Mouse (Mus musculus): ENCODE data around the gene Gmnn. TPM values are rescaled to one million over a fixed set of nuclear protein-coding genes. Genes with fewer than 3 reads are reported as not detected.
"Not testable (repeated sequence)": the region's sequence is repeated elsewhere in the genome, so short reads cannot be mapped to it uniquely, and the experiment has no call there.

Gene Gmnn
- polyA plus RNA-seq, 1 experiment from 2014 or later: 135 TPM

- no peaks in the 10 kb centered on the region for H3K27me3 ChIP-seq (ENCODE audit: insufficient read depth, low read length)
- H3K36me3 ChIP-seq (ENCODE audit: insufficient read depth): no peaks in the 10 kb centered on the region
- H3K4me1 ChIP-seq (ENCODE audit: insufficient read depth): no peaks in the 10 kb centered on the region
- H3K9ac ChIP-seq: no peak overlapping the region
- ATAC-seq (ENCODE audit: insufficient read depth) (no peak), DNase-seq (peak; percentile 59)
- no peaks in the 10 kb centered on the region for H3K9me3 ChIP-seq (ENCODE audit: low read depth, low read length)
- H3K4me3 ChIP-seq (ENCODE audit: low read depth, low read length): no peak overlapping the region
- no peak for TF ChIP-seq CTCF (IDR thresholded peaks at IDR 0.05; ENCODE audit: low read depth)
- WGBS: 58% methylated on average over 5 of the region's 5 CpGs
- H3K4me2 ChIP-seq: no peak overlapping the region
- no peak overlapping the region for H3K27ac ChIP-seq (ENCODE audit: low read depth)
Measured at GRCm38 (mm10) chr13:24781916-24782315, 20.2 kb upstream of the Gmnn start.

DNA sequence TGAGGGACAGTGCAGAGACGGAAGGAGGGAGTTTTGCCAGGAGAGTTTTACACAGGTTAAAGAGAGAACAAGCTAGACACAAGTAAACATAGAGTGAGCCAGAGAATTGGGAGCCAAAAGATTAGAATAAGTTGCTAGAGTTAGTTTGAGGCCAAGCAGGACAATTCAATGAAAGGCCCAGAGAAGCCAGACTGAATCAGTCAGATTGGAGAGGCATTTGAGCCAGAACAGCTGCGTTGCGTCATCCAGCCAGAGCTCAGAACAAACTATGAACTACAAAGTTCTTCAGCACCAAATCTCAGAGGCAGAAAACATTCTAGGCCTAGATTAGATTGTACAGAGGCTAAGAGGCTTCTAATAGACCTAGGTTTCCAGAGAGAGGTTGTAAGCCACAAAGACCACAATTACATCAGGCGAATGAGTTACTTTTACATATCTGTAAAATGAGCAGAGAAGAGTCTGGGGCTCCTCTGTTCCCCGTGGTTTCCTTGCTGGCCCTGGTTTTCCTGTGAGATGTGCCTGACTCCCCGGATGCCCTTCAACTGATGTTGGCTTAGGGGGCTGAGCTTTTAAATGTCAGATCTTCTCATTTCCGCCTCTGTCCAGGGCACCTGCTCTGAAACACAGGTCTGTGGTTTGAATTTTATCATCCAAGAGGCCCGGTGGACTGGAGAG is 17.1 kb upstream of the Gmnn start:
- H3K27ac ChIP-seq (ENCODE audit: low read depth): no peak overlapping the region
- peak; percentile 38 for DNase-seq
- no peaks in the 10 kb centered on the region for H3K36me3 ChIP-seq (ENCODE audit: insufficient read depth)
- H3K9me3 ChIP-seq (ENCODE audit: low read depth, low read length): no peaks in the 10 kb centered on the region
- no peak overlapping the region for H3K4me2 ChIP-seq
- no peak overlapping the region for H3K4me3 ChIP-seq (ENCODE audit: low read depth, low read length)
- WGBS: 76% methylated on average over 8 of the region's 8 CpGs
- no peaks in the 10 kb centered on the region for H3K4me1 ChIP-seq (ENCODE audit: insufficient read depth)
- H3K27me3 ChIP-seq (ENCODE audit: insufficient read depth, low read length): no peaks in the 10 kb centered on the region
- no peak for ATAC-seq (ENCODE audit: insufficient read depth)
- TF ChIP-seq CTCF (IDR thresholded peaks at IDR 0.05; ENCODE audit: low read depth): no peak
- no peak overlapping the region for H3K9ac ChIP-seq

- no peak for TF ChIP-seq CTCF (IDR thresholded peaks at IDR 0.05; ENCODE audit: low read depth)
- Histone ChIP-seq H3K9me3 (ENCODE audit: low read depth, low read length) (no peaks in the 10 kb centered on the region), H3K27ac (ENCODE audit: low read depth) (no peak overlapping the region), H3K36me3 (ENCODE audit: insufficient read depth) (no peaks in the 10 kb centered on the region), H3K4me3 (ENCODE audit: low read depth, low read length) (no peak overlapping the region), H3K4me2 (no peak overlapping the region), H3K27me3 (ENCODE audit: insufficient read depth, low read length) (no peaks in the 10 kb centered on the region), H3K4me1 (ENCODE audit: insufficient read depth) (no peaks in the 10 kb centered on the region), H3K9ac (no peak overlapping the region)
- DNase-seq (no peak), ATAC-seq (ENCODE audit: insufficient read depth) (no peak)
- WGBS: 68% methylated on average over 2 of the region's 2 CpGs
Measured at GRCm38 (mm10) chr13:24778026-24778425, 16.3 kb upstream of the Gmnn start.

DNA sequence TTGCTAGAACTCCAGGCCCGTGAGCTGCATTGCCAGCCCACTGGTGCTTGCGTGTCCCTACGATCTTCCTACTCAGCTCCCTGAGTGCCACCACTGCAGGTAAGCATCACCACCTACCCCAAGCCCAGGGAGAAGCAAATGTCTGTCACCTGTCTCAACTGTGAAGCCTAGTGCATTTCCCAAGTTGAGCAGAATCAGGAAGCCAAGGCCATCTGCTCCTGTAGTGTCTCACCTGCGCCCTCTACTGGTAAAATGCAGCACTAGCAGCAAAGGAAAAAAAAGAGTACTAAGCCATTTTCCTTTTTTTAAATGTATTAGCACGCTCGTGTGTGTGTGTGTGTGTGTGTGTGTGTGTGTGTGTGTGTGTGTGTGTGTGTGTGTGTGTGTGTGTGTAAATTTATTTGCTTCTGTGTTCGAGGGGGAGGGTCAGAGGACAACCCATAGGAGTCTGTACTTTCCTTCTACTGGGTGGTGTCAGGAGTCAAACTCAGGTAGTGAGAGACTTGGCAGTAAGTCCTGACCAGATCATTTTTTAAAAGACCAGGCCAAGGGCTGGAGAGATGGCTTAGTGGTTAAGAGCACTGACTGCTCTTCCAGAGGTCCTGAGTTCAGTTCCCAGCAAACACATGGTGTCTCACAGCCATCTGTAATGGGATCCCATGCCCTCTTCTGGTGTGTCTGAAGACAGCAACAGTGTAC is 14.6 kb upstream of the Gmnn start:
- H3K27me3 ChIP-seq (ENCODE audit: insufficient read depth, low read length): no peaks in the 10 kb centered on the region
- no peaks in the 10 kb centered on the region for H3K4me1 ChIP-seq (ENCODE audit: insufficient read depth)
- H3K27ac ChIP-seq (ENCODE audit: low read depth): no peak overlapping the region
- DNase-seq: peak; percentile 87
- no peak overlapping the region for H3K4me3 ChIP-seq (ENCODE audit: low read depth, low read length)
- TF ChIP-seq CTCF (IDR thresholded peaks at IDR 0.05; ENCODE audit: low read depth): peak; percentile 89
- WGBS: 45% methylated on average over 7 of the region's 7 CpGs
- no peak overlapping the region for H3K4me2 ChIP-seq
- no peaks in the 10 kb centered on the region for H3K9me3 ChIP-seq (ENCODE audit: low read depth, low read length)
- no peaks in the 10 kb centered on the region for H3K36me3 ChIP-seq (ENCODE audit: insufficient read depth)
- H3K9ac ChIP-seq: no peak overlapping the region
- ATAC-seq (ENCODE audit: insufficient read depth): no peak; the same call in 1 of the 2 replicates

DNA sequence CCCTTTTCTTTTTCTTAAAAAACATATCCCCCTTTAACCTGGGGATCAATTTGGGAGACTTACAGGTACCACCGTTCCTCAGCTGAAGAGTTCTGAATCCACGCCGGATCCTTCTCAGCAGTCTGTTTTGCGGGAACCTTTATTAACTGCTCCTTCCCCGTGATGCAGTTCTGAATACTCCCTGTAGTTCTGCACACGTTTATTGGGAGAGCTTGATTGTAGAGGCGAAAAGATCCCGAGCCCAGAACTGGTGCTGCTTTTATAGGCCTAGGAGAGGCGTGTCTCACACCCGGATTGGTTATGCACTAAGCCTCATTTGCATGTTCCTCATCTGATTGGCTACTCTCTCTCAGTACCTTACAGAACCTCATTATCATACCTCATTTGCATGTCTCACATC is 9.8 kb upstream of the Gmnn start:
- not testable (repeated sequence) for H3K4me1 ChIP-seq (ENCODE audit: insufficient read depth); H3K9ac ChIP-seq; H3K27ac ChIP-seq (ENCODE audit: low read depth); ATAC-seq (ENCODE audit: insufficient read depth); DNase-seq; H3K36me3 ChIP-seq (ENCODE audit: insufficient read depth); H3K4me3 ChIP-seq (ENCODE audit: low read depth, low read length); H3K9me3 ChIP-seq (ENCODE audit: low read depth, low read length); H3K27me3 ChIP-seq (ENCODE audit: insufficient read depth, low read length); H3K4me2 ChIP-seq
- 93% methylated on average over 10 of the region's 10 CpGs for WGBS

DNA sequence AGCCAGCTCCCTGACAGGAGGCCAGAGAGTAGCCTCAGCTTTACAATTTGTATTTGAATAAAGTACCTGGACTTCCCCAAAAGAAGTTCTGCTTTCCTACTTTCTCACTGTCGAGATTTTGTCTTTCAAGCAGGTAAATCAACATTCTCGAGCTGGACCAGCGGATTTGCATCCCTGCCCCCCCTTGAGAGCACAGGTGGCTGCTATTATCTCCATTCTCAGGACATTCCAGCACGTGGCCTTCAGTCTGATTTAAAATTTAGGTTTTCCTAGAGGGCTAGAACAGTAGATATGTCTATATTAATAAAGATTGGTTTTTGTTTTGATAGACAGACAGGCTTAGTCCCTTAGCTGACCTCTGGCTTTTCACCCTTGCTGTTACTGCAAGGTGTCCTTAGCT is 6.1 kb upstream of the Gmnn start:
- H3K4me1 ChIP-seq (ENCODE audit: insufficient read depth); DNase-seq; H3K9me3 ChIP-seq (ENCODE audit: low read depth, low read length); H3K27ac ChIP-seq (ENCODE audit: low read depth); H3K4me2 ChIP-seq; H3K4me3 ChIP-seq (ENCODE audit: low read depth, low read length); H3K9ac ChIP-seq; H3K36me3 ChIP-seq (ENCODE audit: insufficient read depth); H3K27me3 ChIP-seq (ENCODE audit: insufficient read depth, low read length); ATAC-seq (ENCODE audit: insufficient read depth): not testable (repeated sequence)
- WGBS: 62% methylated on average over 4 of the region's 4 CpGs

DNA sequence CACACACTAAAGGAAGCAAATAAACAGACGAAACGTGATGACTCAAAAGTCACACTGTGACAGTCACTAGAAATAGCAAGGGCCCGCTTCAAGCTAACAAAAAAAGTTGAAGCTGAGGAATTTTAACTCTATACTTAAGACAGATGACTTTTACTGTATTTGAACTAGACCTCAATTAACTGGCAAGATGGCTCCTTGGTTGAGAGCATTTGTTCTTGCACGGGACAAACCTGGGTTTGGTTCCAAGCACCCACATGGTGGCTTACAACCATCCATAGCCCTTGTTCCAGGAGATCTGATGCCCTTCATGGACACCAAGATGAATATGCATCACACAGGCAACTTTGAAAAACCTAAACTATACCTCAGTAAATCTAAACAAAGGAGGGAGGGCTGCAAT is 531 bp upstream of the Gmnn start:
- TF ChIP-seq CTCF (IDR thresholded peaks at IDR 0.05; ENCODE audit: low read depth): no peak
- H3K4me1 ChIP-seq (ENCODE audit: insufficient read depth): peaks cover 3% of the 10 kb centered on the region; the same call in 1 of the 2 replicates
- H3K9me3 ChIP-seq (ENCODE audit: low read depth, low read length): no peaks in the 10 kb centered on the region
- 0 out of 2 replicates have a peak overlapping the region, but pooled peaks have one; percentile 93 for H3K9ac ChIP-seq
- DNase-seq (no peak), ATAC-seq (ENCODE audit: insufficient read depth) (no peak)
- no peaks in the 10 kb centered on the region for H3K27me3 ChIP-seq (ENCODE audit: insufficient read depth, low read length)
- 25% methylated on average over 4 of the region's 4 CpGs for WGBS
- H3K4me3 ChIP-seq (ENCODE audit: low read depth, low read length): peak overlapping the region; percentile 84
- peaks cover 19% of the 10 kb centered on the region for H3K36me3 ChIP-seq (ENCODE audit: insufficient read depth)
- H3K4me2 ChIP-seq: peak overlapping the region; percentile 79
- H3K27ac ChIP-seq (ENCODE audit: low read depth): no peak overlapping the region

All from lung, embryonic 14.5 days (tissue).